Mouse (Mus musculus) adipocyte (in vitro differentiated cells): ENCODE measurements at regions not wholly inside any gene's neighbourhood (a gene's known extent, or its start where the extent isn't known, plus 50 kb on each side); places are given as distances from the start of the nearest gene placed in this dataset.

ENCODE experiments used
- DNase-seq: peaks from one replicate; pipeline ENCODE4 v3.0.0-alpha.2; 2016; ENCODE audit warnings: low spot score

- DNase-seq, result no peak
These were observed 69.0 kb upstream of the Egln3 start for GRCm38 (mm10) chr12:54272696-54273095.

- DNase-seq, result no peak
These were observed 68.6 kb upstream of the Egln3 start for GRCm38 (mm10) chr12:54272226-54272625.

DNA sequence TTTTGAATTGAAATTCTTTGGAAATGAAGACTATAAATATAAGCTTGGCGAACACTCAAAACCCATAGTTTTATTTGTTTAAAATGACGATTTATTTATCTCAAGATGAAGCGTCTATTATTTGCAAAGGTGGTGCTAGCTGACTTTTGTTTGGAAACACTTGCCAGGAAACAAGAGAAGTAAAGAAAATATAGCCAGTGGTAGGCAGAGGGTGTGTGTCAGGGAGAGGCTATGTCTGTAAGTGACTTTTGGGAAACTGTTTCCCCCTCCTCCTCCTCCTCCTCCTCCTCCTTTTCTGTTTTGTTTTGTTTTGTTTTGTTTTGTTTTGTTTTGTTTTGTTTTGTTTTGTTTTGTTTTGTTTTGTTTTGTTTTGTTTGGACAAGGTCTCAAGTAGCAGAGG lies 62.2 kb upstream of the Egln3 start:
- no peak for DNase-seq

- no peak for DNase-seq
These were observed 61.5 kb upstream of the Egln3 start for GRCm38 (mm10) chr12:54264893-54265835.

GRCm38 (mm10) chr12:54264418-54264733 lies 60.7 kb upstream of the Egln3 start:
- DNase-seq, result no peak

GRCm38 (mm10) chr12:54263733-54264417 lies 60.2 kb upstream of the Egln3 start:
- DNase-seq, result no peak

DNA sequence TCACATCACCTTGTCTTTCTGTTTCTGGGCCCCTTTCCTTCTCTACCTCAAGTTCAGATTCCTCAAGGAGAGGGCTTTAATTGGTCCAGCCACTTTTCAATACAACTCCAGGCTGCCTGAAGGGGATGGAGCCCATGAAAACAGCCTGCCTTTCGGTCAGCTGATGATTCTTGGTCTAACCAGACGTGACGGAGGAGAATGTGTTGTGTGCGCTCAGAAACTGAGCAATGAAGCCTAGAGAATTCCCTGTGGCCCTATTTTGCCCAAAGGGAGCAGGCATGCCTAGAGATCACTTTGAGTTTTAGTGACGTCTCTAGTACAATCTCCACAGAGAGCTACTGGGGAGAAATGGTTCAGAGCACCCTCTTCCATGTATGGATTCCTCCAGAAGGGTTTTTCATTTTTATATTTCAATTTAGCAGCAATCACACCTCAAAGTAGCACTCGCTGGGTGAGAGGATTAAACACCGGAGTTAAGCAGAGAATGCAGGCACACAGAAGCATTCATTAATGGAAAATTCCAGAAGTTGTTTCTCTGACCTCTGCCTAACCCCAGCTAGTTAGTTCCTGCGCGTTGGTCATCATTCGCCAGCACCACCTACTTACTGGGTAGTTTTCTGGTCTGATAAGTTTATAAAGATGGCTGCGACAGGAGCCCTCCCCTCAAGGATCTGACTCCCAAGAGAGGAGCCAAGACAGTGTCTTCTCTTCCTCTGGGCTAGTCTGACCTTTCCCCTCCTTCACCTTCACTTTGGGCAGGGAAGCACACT lies 58.8 kb upstream of the Egln3 start:
- no peak for DNase-seq

GRCm38 (mm10) chr12:54261426-54261825 lies 57.8 kb upstream of the Egln3 start:
- peak; percentile 62 for DNase-seq

GRCm38 (mm10) chr12:54260502-54260901 lies 56.8 kb upstream of the Egln3 start:
- peak; percentile 64 for DNase-seq

- peak; percentile 80 for DNase-seq
These were observed 54.2 kb upstream of the Egln3 start for GRCm38 (mm10) chr12:54257776-54258433.

DNA sequence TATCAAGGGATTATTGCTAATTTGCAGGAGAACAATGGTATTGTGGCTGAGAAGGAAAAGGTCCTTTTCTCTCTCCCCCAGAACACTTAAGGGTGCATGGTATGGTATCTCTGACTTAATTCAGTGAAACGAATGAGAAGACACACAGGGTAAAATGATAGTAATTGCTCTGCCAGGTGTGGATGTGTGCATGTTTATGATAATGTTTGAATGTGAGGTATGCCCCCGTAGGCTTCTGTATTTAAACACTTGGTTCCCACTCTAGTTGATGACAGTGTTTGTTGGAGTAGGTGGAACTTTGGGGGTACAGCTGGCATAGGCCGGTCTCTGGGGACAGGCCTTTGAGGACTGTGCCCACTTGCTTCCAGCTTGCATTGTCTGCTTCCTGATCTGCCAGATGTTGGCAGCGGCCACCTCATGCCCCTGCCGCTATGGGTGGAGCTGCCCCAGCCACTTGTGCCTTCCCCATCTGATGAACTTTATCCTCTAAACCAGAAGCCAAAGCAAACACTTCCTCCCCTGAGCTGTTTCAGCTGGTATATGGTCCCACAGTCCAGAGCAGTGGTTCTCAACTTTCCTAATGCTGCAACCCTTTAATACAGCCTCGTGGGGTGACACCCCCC lies 53.0 kb upstream of the Egln3 start:
- peak; percentile 44 for DNase-seq
